Mouse (Mus musculus) myocyte (in vitro differentiated cells): Measurements from ENCODE around the gene Ly6g6e.

Source experiments
- MYOG ChIP-seq, 3 experiments: IDR thresholded peaks; one replicate each; pipeline ENCODE4 v1.6.1; 2011; ENCODE audit warnings: control low read depth in 2 of 3, low read depth in 2 of 3, mild to moderate bottlenecking in 2 of 3; ENCODE audit not compliant: insufficient read length in 2 of 3, control insufficient read depth in 1 of 3, insufficient read depth in 1 of 3
- POLR2A ChIP-seq: IDR thresholded peaks from one replicate; pipeline ENCODE4 v1.6.1; 2011; ENCODE audit warnings: low read depth, mild to moderate bottlenecking, control low read depth, moderate library complexity; ENCODE audit not compliant: insufficient read length
- POLR2AphosphoS2 ChIP-seq: IDR thresholded peaks from one replicate; pipeline ENCODE4 v1.6.1; 2011; ENCODE audit warnings: low read depth, control low read depth; ENCODE audit not compliant: insufficient read length

DNA sequence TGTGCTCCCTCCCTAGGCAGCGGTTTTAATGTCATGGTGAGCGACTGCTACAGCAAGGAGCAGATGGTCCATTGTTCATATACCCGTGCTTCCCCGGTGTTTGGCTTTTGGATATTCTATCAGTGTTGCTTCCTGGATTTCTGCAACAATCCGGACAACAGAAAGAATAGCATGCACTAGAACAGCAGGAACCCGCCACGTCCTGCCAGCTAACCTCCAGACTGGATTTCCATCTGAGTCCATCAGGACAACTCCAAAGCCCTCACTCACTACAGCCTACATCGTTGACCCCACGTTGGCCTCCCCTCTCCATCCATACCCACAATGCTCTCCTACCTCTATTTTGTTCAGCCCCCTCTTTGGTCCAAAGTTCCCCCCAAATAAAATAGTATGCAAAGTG lies 35.1 kb downstream of the Ly6g6e start:
- TF ChIP-seq POLR2AphosphoS2 (no peak), POLR2A (no peak), MYOG (IDR thresholded peaks at IDR 0.05; ENCODE audit: control insufficient read depth in 1 of 3, insufficient read depth in 1 of 3, insufficient read length in 2 of 3, low read depth in 2 of 3) (no peak)
